15 mouse cellular contexts compared by ENCODE assay signal in the genomic region with DNA sequence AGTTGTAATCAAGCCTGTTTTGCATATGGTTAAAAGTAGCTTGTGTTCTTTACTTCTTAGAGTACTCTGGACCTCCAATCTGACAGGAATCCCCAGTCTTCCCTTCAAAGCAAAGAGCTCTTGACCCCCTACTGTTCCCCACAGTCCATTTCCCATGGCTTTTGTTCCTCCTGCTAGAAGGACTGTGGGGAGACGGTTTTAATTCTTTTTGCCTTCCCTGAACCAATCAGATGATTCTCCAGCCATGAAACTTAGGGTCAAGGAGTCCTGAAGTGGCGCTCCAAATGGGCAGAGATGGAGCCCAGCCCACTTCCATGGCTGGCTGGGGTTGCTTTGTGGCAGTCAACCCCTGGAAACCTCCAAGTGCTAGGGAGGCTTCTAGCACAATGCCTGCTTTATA. TPM values are rescaled to one million over a fixed set of nuclear protein-coding genes. Genes with fewer than 3 reads are reported as not detected.
A peak's percentile ranks its signal among the peaks of the same experiment; 100 is the strongest.
DNase-seq lines count a peak whose midpoint lies in the region; ATAC-seq and TF ChIP-seq lines count a peak whose summit lies in the region.
"Had no signal": no experiment of that assay in that cellular context is flagged by ENCODE, and none has a peak within 500 bp of the region (broad histone marks: within the 10 kb centered on the region; RNA-seq: fewer than 3 reads in every experiment).

No protein-coding gene starts in this region.

- H3K9me3 ChIP-seq in hindbrain, embryonic 11.5 days (ENCODE audit: control insufficient read depth, low read length) = no peaks in the 10 kb centered on the region
- no peaks in the 10 kb centered on the region for H3K9me3 ChIP-seq in hindbrain, postnatal 0 days (ENCODE audit: low read length)
- H3K9me3 ChIP-seq in ES-E14 (ENCODE audit: control insufficient read depth, insufficient read depth, low read depth, low read length) = 0 out of 2 replicates have a peak, but pooled peaks cover 1% of the 10 kb centered on the region
- H3K9me3 ChIP-seq in limb, embryonic 12.5 days = peaks cover 6% of the 10 kb centered on the region; the same call in 1 of the 2 replicates
- no peaks in the 10 kb centered on the region for H3K9me3 ChIP-seq in heart, embryonic 11.5 days (replicated peaks; ENCODE audit: control insufficient read depth, low read length)

- no peaks in the 10 kb centered on the region for H3K27me3 ChIP-seq in hindbrain, embryonic 11.5 days (ENCODE audit: control insufficient read depth, insufficient read depth, low read length)
- H3K27me3 ChIP-seq in hindbrain, postnatal 0 days (ENCODE audit: insufficient read depth, low read length) = no peaks in the 10 kb centered on the region
- no peaks in the 10 kb centered on the region for H3K27me3 ChIP-seq in limb, embryonic 12.5 days
- no peaks in the 10 kb centered on the region for H3K27me3 ChIP-seq in heart, embryonic 11.5 days (ENCODE audit: control insufficient read depth, insufficient read depth, low read length)

- WGBS in hindbrain, embryonic 11.5 days = 7% methylated on average over 2 of the region's 2 CpGs
- 22% methylated on average over 2 of the region's 2 CpGs for WGBS in hindbrain, postnatal 0 days
- WGBS in limb, embryonic 12.5 days = 21% methylated on average over 2 of the region's 2 CpGs
- 33% methylated on average over 2 of the region's 2 CpGs for WGBS in heart, embryonic 11.5 days (ENCODE audit: insufficient replicate concordance)

- in situ Hi-C loops in ES-E14 (cut with MboI; ENCODE audit: low sequenced_read_pairs in 2 of 2, unreplicated experiment in 2 of 2) = no loop called here

- H3K4me3 ChIP-seq in hindbrain, embryonic 11.5 days (ENCODE audit: low read depth, low read length) = no peak overlapping the region
- H3K4me3 ChIP-seq in hindbrain, postnatal 0 days (ENCODE audit: low read length) = no peak overlapping the region
- no peak overlapping the region for H3K4me3 ChIP-seq in ES-E14 (ENCODE audit: insufficient read depth in 1 of 2, low read depth in 1 of 2, low read length in 2 of 2, poor library complexity in 1 of 2, severe bottlenecking in 1 of 2)
- H3K4me3 ChIP-seq in limb, embryonic 12.5 days (replicated peaks) = no peak overlapping the region
- H3K4me3 ChIP-seq in heart, embryonic 11.5 days (ENCODE audit: low read depth, low read length) = no peak overlapping the region

- H3K4me2 ChIP-seq in hindbrain, embryonic 11.5 days (replicated peaks; ENCODE audit: low read depth, low read length) = no peak overlapping the region
- H3K4me2 ChIP-seq in hindbrain, postnatal 0 days (ENCODE audit: low read depth, low read length) = no peak overlapping the region
- H3K4me2 ChIP-seq in limb, embryonic 12.5 days = no peak overlapping the region
- no peak overlapping the region for H3K4me2 ChIP-seq in heart, embryonic 11.5 days

- no peaks in the 10 kb centered on the region for H3K4me1 ChIP-seq in hindbrain, embryonic 11.5 days (replicated peaks; ENCODE audit: control insufficient read depth, insufficient read depth, low read length)
- H3K4me1 ChIP-seq in hindbrain, postnatal 0 days (ENCODE audit: insufficient read depth, low read length) = 0 out of 2 replicates have a peak, but pooled peaks cover 3% of the 10 kb centered on the region
- peaks cover 2 to 9% of the 10 kb centered on the region in 2 experiments; a peak in 2 of 4 replicates for H3K4me1 ChIP-seq in ES-E14 (ENCODE audit: control insufficient read depth in 2 of 2, insufficient read depth in 2 of 2, low read length in 2 of 2, poor library complexity in 1 of 2)
- peaks cover 45% of the 10 kb centered on the region for H3K4me1 ChIP-seq in limb, embryonic 12.5 days (replicated peaks)
- peaks cover 6% of the 10 kb centered on the region for H3K4me1 ChIP-seq in heart, embryonic 11.5 days (ENCODE audit: control insufficient read depth, insufficient read depth, low read length)

- intact Hi-C loops in heart, postnatal 10 days (cut with DNase I) = no loop called here

- peak; percentile 24 for DNase-seq in hindbrain, embryonic 11.5 days (ENCODE audit: low spot score)
- no peak for DNase-seq in hindbrain, postnatal 0 days (ENCODE audit: low spot score)
- peak; percentile 55 for DNase-seq in ES-E14 (ENCODE audit: low read depth, low spot score)
- DNase-seq in embryo, embryonic 11 days = peak; percentile 59
- DNase-seq in heart, postnatal 10 days = no peak
- no peak for DNase-seq in urinary bladder, postnatal 10 days (ENCODE audit: low spot score)
- DNase-seq: cerebellum, adult 9-10 months; gastrocnemius, postnatal 36 days; kidney, postnatal 25 days; layer of hippocampus, postnatal 36 days; right cerebral cortex, adult 18-20 months had no signal

- H3K9ac ChIP-seq in hindbrain, embryonic 11.5 days (ENCODE audit: low read depth, low read length) = no peak overlapping the region
- no peak overlapping the region for H3K9ac ChIP-seq in hindbrain, postnatal 0 days (replicated peaks; ENCODE audit: low read length)
- no peak overlapping the region for H3K9ac ChIP-seq in ES-E14 (ENCODE audit: insufficient read depth, low read depth, low read length, poor library complexity, severe bottlenecking)
- no peak overlapping the region for H3K9ac ChIP-seq in limb, embryonic 12.5 days (replicated peaks)
- no peak overlapping the region for H3K9ac ChIP-seq in heart, embryonic 11.5 days (ENCODE audit: low read depth, low read length)
- H3K9ac ChIP-seq: liver, embryonic 14.5 days had no signal

- no peak for TF ChIP-seq CTCF in hindbrain, postnatal 0 days (IDR thresholded peaks at IDR 0.05; ENCODE audit: low read depth)

- ATAC-seq in hindbrain, embryonic 11.5 days (ENCODE audit: low FRiP score) = no peak
- no peak for ATAC-seq in hindbrain, postnatal 0 days
- no peak for ATAC-seq in limb, embryonic 12.5 days (ENCODE audit: insufficient number of reproducible peaks, insufficient read depth, low FRiP score, low TSS enrichment, low read depth)
- ATAC-seq in heart, embryonic 11.5 days (replicated peaks; ENCODE audit: insufficient number of reproducible peaks, low FRiP score, low TSS enrichment) = no peak
- ATAC-seq: CD4-positive, CD25-positive, alpha-beta regulatory T cell, adult 4 months had no signal

- no peaks in the 10 kb centered on the region for H3K36me3 ChIP-seq in hindbrain, embryonic 11.5 days (ENCODE audit: control insufficient read depth, insufficient read depth, low read length)
- H3K36me3 ChIP-seq in hindbrain, postnatal 0 days (ENCODE audit: insufficient read depth, low read length) = no peaks in the 10 kb centered on the region
- H3K36me3 ChIP-seq in ES-E14 (ENCODE audit: control insufficient read depth, insufficient read depth, low read length, poor library complexity, severe bottlenecking) = no peaks in the 10 kb centered on the region
- no peaks in the 10 kb centered on the region for H3K36me3 ChIP-seq in limb, embryonic 12.5 days
- H3K36me3 ChIP-seq in heart, embryonic 11.5 days (ENCODE audit: control insufficient read depth, insufficient read depth, low read length) = no peaks in the 10 kb centered on the region

- H3K27ac ChIP-seq in hindbrain, embryonic 11.5 days (ENCODE audit: low read depth, low read length) = no peak overlapping the region
- no peak overlapping the region for H3K27ac ChIP-seq in hindbrain, postnatal 0 days
- H3K27ac ChIP-seq in ES-E14 (ENCODE audit: insufficient read depth, low read depth, low read length, poor library complexity, severe bottlenecking) = no peak overlapping the region
- H3K27ac ChIP-seq in limb, embryonic 12.5 days = peak overlapping the region; percentile 85
- no peak overlapping the region for H3K27ac ChIP-seq in heart, embryonic 11.5 days (ENCODE audit: low read depth, low read length)
- H3K27ac ChIP-seq: liver, embryonic 14.5 days had no signal

TF ChIP-seq in ES-E14, 5 proteins besides CTCF, POLR2A, EP300 and RAD21:
- TF ChIP-seq HCFC1 (IDR thresholded peaks at IDR 0.05; ENCODE audit: borderline replicate concordance, insufficient read depth, low read length) (no peak), ZNF384 (IDR thresholded peaks at IDR 0.05; ENCODE audit: low read depth, low read length) (no peak), ZC3H11A (IDR thresholded peaks at IDR 0.05; ENCODE audit: borderline replicate concordance, low read depth, low read length) (no peak), CHD2 (IDR thresholded peaks at IDR 0.05; ENCODE audit: low read depth, low read length) (no peak), MAFK (IDR thresholded peaks at IDR 0.05; ENCODE audit: insufficient read depth, low read depth, low read length) (no peak)

RNA-seq across cellular contexts. Expression of a gene that starts 42.5 kb away (rescaled TPM):
- 34.3 and 41.7 TPM in 2 replicates for polyA plus RNA-seq in hindbrain, embryonic 11.5 days (2014; fragmentation: Nextera tagmentation; extraction: Ambion mirVana)
- total RNA-seq in hindbrain, postnatal 0 days (2014; rRNA removed) = 43.9 and 45.5 TPM in 2 replicates
- 6.8 and 8.1 TPM in 2 replicates for polyA plus RNA-seq in hindbrain, postnatal 0 days (2015; fragmentation: Nextera tagmentation; extraction: Ambion mirVana)
- total RNA-seq in ES-E14 (2012; rRNA removed) = 5.4 TPM in 2 replicates
- 43.1 and 50.8 TPM in 2 replicates for polyA plus RNA-seq in limb, embryonic 12.5 days (2016; fragmentation: Nextera tagmentation; extraction: Ambion mirVana)
- polyA plus RNA-seq in heart, embryonic 11.5 days (2014; fragmentation: Nextera tagmentation; extraction: Ambion mirVana) = 8.7 and 8.9 TPM in 2 replicates
- 1 to 10 TPM; 9.0 to 9.4 TPM for total RNA-seq in heart, postnatal 10 days (2021)

Comparison
In these comparisons a context has a peak if more than half of its experiments do, and no peak if none do; other contexts are left out.
1. DNase-seq: peak in hindbrain, embryonic 11.5 days (single experiment), ES-E14 (single experiment) and embryo, embryonic 11 days (single experiment); none in hindbrain, postnatal 0 days (single experiment), heart, postnatal 10 days (0 of 2) and urinary bladder, postnatal 10 days (single experiment).